Mouse (Mus musculus) cortical plate, adult 2 months (tissue): ENCODE measurements around the gene Phactr3.

Experiments
- CTCF ChIP-seq: fragments of 200-500 bp; IDR thresholded peaks from 2 replicates; pipeline ENCODE4 v1.5.1; 2011; ENCODE audit warnings: mild to moderate bottlenecking, control low read depth, low read length; ENCODE audit not compliant: insufficient read depth; ENCODE audit errors: extremely low read depth
- POLR2A ChIP-seq: fragments of 200-500 bp; IDR thresholded peaks from 2 replicates; pipeline ENCODE4 v1.6.1; 2011; ENCODE audit warnings: mild to moderate bottlenecking, low read length, control low read depth; ENCODE audit not compliant: insufficient read depth; ENCODE audit errors: extremely low read depth

DNA sequence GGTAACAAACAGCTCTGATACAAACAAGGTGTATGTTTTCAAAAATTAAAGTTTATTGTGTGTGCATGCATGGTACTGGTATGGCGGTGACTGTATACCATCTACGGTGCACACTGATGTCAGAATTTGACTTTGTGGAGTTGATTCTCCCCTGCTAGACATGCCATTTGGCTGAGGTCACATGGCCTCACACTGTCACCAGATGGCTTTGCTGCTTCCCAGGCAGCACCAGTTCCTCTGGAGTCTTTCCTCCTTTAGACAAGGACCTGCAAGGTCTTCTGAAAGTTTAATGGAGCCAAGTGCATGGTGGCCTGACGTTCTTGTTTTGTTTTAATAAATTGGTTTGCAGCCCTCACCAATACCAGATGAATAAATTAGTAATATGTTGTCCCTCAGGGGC lies 118.3 kb downstream of the Phactr3 start:
- no peak for TF ChIP-seq POLR2A
- no peak for TF ChIP-seq CTCF
